Mouse (Mus musculus) liver, embryonic 14.5 days (tissue): Measurements from ENCODE around the gene Tbx20.

Experiments
- CTCF ChIP-seq: IDR thresholded peaks from 2 replicates; pipeline ENCODE4 v1.5.1; 2016; ENCODE audit warnings: antibody characterized with exemption, low read depth, control low read depth
- EP300 ChIP-seq: IDR thresholded peaks from 2 replicates; pipeline ENCODE4 v1.6.1; 2016; ENCODE audit warnings: antibody characterized with exemption, low read depth

DNA sequence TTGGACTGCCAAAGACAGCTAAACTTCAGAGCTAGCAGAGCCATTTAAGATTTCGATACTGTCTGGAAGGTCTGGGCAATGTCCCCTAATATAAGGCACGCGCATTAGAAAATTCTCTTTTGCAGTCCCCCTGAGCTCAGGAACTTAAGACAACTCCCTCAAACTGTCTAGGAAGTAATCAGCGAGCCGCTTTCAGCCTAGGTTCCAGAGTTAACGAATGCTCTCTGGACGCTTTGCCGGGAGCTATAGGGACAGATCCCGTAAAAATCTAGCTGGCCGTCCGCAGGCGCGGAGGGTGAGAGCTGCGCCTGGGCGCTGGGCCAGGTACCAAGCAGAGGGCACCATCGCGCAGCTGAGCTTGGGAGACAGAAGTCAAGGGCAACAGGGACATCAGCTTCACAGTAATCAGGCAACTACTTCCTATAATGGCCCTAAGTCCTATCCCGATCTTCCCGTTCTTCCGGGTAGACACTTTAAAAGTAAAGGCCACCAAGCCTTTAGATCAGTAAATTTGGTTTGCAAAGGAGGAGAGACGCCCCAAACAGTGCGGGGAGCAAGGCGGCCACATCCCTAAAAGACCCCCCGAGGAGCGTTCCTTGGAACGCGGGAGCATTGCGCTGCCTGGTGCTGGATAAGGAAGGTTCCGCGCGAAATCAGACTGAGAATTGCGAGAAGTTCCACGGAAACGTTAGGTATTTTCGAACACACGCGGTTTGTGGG is 3.2 kb upstream of the Tbx20 start:
- TF ChIP-seq EP300 (no peak), CTCF (no peak)
